Mouse (Mus musculus): ENCODE data around the gene Acp6.
"Not testable (repeated sequence)": the region's sequence is repeated elsewhere in the genome, so short reads cannot be mapped to it uniquely, and the experiment has no call there.

Gene Acp6

DNA sequence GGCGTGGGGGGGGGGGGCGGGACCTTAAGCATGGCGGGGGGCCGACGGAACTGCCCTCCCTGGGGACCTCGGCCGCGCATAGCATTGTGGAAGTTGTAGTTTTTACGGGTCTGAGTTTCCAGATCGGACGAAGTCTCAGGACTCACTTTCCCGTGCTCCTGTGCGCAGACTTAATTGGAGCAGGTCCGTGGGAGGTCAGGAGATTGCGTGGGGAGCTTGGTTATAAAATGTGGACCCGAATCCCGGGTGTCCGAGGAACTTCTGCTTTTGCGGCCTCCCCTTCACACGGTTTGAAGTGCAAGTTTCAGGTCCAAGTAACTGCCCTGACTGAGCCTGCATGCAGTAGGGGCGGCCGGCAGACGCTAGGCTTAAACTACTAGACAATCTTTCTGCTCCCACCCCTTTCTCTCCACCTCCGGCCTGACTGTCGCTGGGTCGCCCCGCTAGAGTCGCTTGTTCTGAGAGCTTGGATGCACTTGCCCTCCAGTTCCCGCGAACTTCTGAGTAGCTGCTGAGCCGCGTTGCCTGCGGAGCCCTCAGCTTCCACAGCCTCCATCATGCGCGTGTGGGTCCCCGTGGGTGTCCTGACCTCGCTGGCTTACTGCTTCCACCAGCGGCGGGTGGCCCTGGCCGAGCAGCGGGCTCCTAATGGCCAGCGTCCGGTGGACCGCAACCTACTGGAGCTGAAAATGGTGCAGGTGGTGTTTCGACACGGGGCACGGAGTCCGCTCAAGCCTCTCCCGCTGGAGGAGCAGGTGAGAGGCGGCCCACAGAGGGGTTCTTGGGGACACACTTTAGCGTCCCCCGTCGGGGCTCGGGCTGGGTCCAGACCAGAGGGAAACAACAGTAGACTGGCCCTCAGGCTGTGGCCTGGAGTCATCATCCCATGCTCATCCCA is at the start of gene Acp6:
Gene Acp6 (plus strand): TSS at position 167 of the 898 bp plus-strand sequence.
- DNase-seq = peak; percentile 87 to 88

DNA sequence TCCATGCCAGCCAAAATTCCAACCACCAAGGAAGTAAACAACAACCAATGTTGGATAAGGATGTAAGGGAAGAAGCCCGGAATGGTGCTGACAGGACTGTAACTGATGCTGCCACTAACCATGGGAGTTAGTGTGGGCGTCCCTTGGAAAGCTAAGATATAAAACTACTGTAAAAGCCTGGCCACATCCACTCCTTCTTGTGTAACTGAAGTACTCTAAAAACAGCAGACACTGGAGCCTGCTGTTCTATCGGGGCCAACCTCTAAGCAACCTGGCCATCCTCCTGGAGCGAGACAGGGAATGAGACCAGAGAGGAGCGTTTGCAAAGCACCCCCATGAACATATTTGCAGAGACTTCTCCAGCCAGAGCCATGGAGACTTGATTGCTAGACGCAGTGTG is 41.1 kb upstream of the Acp6 start:
- no peak for DNase-seq

DNA sequence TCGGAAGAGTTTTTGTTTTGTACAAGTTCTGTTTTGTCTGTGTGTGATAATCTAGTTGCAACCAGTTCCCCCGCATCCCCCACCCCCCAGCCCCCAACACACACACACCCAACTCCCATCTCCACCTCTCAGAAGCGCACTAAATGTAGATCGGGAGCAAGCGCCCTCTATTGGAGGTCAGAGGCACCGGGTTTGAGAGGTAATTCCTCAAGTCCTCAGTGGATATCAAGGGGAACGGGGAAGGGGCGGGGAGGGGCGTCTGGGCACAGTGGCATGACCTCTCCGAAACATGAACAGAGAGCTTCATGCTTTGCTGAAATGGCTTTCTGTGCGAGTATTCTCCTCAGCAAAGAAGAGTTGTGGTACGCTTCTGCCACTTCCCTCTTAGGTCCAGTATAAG is 40.3 kb upstream of the Acp6 start:
- DNase-seq = no peak

DNA sequence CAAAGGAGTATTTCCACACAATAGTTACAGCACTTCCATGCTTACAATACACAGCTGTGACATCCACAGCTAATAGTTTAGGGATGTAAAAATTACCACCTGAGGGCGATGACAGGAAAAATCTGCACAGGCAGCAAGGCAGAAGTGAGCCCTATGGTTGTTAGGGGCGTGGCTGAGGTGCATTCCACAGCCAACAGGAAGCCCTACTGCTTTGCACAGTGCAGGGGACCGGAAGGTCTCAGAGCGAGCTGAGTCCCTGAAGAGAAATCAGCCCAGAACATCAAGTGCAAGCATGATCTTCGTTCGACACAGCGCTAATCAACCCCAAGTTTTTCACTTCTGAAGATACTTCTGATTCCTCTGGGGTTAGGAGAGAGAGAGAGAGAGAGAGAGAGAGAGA is 34.4 kb upstream of the Acp6 start:
- no peak for DNase-seq

DNA sequence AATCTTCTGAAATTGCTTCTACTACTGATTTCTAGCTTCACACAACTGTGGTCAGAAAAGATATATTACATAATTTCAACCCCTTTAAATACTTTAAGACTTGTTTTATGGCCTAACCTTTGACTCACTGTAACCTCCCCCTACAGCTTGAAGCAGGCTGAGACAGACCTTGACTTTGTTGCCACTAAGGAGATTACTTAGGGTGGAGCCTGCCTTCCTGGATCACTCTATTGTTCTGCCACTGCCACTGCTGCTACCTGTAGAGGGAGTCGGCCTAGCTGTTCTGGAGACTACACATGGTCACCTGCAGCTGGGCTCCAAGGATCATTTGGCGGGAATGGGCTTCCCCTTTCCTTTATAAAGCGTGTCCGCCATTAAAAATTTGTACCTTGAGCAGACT is 29.2 kb upstream of the Acp6 start:
- DNase-seq = no peak

DNA sequence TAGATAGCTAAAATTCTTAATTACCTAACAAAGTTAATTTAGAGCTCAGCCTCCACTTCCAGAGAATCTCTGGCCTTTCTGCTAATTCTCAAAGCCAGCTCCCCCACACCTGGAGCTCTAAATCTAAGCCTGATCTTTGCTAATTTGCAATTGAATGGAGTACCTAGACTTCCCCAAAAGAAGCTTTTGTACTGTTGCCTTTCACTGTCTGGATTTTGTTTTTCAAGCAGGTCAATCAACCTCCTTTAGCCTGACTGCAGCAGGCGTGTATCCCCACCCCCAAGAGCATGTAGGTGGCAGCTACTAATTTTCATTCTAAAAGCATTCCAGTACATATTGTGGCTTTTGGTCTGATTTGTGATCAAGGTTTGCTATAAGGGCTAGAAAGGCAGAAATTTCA is 20.9 kb upstream of the Acp6 start:
- not testable (repeated sequence) for DNase-seq

DNA sequence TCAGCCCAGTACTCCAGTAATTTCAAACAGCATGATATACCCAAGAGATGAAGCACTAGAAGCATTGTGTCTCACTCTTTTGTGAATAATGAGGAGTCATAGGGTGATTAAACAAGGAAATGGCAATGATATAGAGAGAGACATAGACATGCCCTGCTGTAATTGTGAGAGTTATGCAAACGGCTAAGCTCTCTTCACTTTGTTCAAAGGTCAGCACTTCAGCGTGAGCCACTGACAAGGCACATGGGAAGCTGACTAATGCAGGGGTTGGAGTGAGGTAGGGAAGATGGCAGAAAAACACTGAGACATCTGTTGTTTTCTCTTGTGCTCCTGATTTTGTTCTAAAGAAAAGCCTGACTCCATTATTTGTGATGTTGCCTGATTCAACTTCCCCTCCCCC is 7.5 kb upstream of the Acp6 start:
- DNase-seq = no peak

DNA sequence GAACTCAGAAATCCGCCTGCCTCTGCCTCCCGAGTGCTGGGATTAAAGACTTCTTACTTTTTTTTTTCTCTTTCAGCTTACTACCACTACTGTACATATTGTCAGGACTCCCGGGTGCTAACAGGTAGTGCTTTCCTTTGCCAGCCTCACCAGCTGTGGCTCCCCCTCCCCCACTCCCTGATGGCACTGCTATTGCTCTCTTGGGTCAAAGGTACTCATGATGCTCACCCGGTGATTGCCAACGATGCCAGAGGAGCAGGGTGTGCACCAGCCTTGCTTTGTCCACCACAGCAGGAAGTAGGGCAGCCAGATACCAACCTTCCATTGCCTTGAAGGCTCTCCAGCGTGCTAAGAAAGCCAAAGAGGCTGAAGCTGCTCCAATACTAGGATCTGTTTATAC is 2.1 kb upstream of the Acp6 start:
- DNase-seq = no peak

DNA sequence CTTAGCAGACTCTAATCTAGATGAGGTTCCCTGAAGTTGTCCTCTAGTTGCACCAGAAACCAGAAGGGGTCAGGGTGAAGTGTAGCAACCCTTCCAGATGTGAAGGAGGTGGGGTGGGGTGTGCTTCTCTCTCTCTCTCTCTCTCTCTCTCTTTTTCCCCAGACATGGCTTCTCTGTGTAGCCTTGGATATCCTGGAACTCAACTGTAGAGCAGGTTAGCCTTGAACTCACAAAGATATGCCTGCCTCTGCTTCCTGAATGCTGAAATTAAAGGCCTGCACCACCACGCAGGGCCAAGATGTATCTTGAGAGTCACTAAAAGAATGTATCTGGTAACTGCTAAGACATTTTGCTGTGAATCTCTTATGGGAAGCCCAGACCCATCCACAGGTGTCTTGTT is 1.3 kb upstream of the Acp6 start:
- no peak for DNase-seq

DNA sequence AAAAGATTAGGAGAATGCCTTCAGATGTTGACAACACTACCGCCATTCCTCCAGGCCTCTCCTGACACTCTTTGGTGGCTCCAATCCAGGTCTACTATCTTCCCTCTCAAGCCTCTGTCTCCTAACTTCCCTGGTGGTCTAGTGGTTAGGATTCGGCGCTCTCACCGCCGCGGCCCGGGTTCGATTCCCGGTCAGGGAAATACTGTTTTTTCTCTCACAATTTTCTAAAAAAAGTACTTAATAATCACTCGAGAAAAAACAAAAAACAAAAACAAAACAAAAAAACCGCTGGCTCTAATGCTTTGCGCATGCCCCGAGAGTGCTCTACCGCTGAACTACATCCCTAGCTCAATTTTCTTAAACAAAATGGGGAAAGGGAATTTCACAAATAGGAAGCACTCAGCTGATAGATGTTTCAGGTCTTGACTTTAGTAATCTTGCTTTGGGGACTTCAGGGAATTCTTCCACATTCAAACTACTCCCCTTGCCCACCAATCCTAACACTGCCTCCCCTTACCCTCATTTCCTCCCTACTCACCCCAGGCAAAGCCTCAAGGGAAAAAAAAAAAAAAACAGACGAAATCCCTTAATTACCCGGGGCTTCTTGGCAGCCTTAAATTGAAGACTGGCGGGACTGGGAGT is 498 bp upstream of the Acp6 start:
- peak; percentile 80 to 93 for DNase-seq

DNA sequence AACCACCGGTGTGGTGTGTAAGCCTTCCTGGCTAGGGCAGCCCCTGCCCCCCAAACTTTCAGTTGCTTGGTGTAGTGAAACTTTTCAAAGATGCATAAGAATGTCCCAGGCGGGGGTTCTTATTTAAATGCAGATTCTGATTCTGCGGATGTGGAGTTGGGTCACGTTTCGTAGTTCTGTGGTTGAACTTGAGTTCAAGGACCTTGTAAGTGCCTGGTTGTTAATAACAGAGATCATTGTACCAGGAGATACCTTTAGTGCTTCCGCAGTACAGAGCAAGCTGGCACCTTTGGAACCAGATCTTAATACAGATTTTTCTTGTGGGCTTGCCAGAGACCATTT is 903 bp downstream of the Acp6 start:
- DNase-seq = no peak

DNA sequence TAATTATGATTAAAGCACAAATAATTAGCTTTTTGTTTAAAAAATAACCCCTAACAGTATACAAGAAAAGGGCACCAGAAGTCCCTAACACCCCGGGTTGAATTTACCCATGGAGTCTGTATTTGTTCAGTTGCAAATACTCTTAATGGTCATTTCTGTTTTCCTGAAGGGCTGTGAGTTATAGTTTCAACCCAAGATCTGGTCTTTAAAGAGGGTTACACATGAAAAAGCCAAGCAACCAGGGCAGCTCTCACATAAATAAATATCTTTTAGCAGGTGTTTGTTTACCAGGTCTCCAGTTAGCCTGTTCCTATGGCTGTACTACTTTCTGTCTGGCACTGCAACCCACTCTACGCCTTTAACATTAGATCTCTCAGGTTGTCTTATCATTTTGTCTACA is 1.4 kb downstream of the Acp6 start:
- no peak for DNase-seq

DNA sequence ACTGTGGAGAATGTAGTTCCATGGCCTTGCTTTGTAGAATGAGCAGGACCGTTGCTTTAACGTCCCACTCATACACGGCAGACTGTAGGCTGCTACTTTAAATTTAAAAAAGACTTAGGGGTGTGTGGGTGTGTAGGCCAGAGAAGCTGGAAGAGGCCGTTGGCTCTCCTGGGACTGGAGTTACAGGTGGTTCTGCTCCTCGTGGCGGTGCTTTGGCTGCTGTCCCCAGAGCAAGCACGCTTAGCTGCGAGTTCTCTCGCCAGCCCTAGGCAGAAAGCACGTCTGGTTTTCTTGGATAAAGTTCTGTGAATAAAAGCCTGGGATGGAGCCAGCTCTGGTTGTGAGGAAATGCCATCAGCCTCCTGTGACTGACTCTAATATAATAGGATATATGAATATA is 2.3 kb downstream of the Acp6 start:
- no peak for DNase-seq

DNA sequence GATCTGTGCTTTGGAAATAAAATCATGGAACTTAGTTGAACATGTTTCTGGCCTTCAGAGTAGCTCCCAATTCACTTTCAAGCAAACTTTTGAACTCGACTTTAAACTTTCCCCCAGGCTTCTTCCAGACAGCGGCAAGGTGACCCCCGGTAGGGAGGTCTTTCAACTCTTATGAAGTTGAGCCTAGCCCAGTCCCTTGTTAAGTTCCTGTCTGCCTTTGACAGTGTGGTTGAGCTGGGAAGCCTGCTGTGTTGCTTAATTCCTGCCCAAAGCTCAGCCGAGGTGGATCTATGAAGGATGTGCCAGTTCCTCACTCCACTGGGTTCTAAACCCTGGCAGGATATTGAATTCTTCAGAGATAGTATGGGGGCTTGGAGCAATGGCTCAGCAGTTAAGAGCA is 3.2 kb downstream of the Acp6 start:
- DNase-seq = no peak

DNA sequence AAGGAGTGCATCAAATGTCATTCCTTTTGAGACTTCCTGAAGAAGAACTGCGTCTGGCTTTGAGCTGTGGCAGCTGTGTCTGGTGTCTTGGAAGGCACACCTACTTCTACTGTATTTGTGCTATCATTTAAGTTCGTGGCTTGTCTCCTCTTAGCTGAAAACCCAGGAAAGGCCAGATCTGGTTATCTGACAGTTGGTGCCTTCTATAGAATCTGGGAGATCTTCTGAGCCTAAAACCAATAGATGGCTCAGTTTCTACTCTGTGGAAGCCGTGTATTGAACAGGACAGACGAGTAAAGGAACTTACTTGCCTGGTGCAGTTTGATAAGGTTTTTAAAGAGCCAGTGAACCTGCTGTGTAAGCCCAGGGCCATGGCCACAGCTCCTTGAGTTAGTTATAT is 5.9 kb downstream of the Acp6 start:
- no peak for DNase-seq

DNA sequence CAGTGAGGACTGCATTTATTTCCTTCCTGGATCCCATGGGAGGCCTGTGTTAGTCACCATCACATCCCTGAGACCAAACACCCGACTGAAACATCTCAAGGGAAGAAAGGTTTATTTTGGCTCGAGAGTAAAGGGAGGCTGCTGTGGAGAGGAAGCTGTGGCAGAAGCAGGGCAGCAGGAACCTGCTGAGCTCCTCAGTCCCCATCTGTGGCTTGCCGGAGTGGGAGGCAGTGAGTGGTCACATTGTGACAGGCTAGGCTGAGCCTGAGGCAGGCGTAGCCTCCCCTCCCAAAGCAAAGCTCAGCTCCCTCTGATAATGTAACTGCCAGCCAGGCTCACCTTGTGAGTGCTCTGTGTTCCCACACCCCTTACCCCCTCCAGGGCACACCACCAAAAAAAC is 8.5 kb downstream of the Acp6 start:
- DNase-seq = no peak

DNA sequence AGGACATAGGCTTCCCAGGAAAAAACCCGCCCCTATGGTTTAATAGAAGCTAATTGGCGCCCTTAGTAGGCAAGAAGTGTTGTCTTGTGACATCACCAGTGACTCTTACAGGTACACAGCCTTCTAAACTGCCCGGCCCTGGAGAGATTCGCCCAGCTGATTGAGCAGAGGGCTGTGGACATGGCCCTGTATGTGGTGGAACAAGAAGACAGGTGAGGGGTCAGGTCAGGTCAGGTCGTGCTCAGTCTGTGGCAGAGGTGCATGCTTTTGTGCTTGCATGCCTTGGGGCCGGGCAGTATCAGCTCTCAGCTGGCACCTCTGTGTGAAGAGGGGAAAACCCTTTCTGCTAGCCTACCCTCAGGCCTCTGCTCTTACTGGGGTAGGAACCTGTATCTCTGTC is 13.0 kb downstream of the Acp6 start:
- DNase-seq = no peak

DNA sequence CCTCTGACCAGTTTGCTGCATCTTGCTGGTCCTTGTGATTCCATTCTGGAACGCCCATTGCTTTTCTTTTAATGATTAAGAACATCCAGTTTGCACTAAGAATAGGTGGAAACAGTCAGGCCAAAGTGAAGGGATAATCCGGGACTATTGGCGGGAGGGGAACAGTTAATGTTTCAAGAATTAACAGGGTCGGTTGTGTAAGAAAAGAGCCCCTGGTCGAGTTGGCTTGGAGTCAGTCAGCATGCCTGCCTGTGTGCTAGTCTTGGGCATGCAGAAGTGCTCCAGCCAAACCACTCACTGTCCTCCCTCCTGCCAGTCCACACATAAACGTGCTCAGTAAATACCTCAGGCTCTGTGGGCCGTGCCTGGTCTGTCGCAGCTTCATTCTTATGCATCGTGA is 13.7 kb downstream of the Acp6 start:
- DNase-seq = no peak

DNA sequence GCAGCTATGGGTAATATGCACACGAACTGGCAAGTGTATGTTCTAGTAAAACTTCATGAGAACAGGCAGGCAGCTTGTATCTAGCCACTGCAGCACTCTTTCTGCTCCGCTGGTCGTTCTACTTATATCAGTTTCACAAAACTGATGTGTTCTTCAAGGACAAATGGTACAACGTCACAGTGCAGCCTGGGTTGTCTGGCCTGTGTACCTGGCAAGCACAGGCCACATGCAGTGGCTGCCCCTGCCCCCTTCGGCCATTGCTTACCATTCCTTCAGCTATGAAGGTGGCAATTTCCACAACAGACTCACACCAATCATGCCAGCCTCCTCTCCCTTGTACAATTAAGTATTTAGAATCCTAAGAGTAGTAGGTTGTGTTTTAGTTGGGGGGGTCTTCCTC is 14.1 kb downstream of the Acp6 start:
- no peak for DNase-seq

DNA sequence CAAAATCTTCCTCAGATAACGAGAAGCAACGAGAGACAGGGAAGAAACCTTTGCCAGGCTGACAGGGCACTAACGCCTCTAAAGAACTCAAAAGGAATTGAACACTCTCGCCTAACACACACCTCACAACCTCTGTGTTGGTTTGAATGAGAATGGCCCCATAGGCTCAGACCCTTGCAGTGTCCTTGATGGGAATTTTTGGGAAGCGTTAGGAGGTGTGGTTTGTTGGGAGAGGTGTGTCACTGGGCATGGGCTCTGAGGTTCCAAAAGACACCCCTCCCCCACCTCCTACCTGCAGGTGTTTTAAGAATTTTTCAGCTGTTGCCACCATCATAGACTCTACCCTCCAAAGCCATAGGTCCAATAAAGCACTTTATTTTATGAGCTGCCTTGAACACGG is 20.3 kb downstream of the Acp6 start:
- no peak for DNase-seq

DNA sequence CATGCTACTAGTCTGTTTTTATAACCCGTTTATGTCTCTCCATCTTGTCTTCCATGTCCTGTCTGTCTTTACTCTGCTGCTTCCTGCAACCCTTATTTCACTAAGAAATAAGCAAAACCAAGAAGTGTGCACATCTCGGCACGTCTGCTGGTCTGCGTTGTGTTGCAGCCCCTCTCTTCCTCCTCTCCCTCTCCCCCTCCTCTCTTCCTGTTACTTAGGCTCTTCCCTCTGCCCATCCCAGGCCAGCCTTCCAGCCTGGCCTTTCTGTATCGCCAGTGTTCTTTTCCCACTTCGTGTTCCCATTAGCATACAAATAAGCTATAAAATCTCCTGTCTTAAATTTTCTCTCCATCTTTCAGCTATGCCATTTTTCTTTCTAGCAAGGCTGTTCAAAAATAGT is 21.9 kb downstream of the Acp6 start:
- DNase-seq = no peak

DNA sequence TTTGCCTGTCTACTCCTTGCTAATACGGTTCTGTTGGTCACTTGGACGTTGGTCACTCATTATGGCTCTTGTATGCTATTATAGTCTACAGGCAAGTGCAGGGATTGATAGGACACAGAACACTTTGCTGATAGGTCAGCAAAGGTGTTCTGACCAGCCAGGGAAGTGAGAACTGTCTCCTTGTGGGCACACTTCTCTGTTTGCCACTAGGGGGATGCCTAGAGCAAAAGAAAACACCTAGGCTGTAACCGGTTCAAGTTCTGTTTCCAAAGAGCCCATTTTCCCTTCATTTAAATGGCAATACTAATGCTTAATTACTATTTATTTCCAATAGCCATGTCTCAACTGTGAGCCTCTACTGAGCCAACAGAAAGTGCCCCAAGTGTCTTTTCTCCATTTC is 25.2 kb downstream of the Acp6 start:
- DNase-seq = no peak

DNA sequence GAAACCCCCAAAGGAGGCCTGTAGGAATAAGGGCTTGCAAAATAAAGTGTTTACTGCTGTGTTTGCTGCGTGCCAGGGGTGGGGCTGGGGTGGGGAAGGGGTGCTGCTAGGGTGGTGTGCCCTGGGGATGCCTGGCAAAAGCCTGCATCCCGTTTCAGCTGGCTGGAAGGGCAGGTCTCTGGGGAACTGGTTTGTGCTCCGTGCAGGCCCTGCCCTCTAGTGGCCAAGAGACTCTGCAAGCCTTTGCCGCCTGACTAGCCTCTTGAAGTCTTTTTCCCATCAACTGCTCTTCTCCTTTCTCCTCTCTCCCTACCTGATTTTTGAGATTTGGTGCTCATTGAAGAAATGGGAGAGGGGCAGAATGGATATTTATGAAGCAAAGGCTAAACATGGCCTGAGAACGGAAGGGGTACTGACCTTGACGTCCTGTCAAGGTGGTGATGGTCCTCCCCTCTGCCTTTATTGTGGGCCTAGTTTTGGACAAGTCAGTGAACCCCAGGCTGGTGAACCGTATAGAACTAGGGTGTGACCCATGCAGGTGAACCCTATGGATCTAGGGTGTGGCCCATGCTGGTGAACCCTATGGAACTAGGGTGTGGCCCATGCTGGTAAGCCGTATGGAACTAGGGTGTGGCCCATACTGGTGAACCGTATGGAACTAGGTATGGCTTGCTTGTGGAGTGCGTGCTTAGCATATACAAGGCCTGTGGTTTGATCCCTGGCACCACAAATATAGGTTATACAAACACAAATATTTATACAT is 26.7 kb downstream of the Acp6 start:
- DNase-seq = peak; percentile 70 to 74

DNA sequence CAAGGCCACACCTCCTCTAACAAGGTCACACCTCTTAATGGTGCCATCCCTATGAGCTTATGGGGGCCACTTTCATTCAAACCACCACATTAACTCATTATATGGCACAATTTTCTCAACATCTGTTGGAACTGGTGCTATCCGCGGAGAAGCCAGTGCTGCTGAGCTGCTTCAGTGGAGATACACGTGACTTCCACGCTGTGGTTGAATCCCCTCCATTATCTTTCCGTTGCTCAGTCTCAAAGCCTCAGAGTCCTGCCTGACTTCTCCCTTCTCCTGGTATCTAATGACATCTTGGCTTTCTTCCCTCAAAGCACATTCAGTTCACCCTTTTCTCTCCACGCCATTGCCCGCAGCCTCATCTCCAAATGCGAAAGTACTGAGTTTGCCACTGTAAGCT is 38.0 kb downstream of the Acp6 start:
- no peak for DNase-seq

All from cerebellum, postnatal 36 days (tissue).